Mouse (Mus musculus) WW6 (cell line): Measurements from ENCODE around the gene Uqcrq.

ENCODE experiments used
- DNase-seq: peaks from one replicate; pipeline ENCODE4 v3.0.0-alpha.2; 2013; ENCODE audit warnings: low read depth, low spot score

Uqcrq gene

GRCm38 (mm10) chr11:53430670-53431346, at the start of gene Uqcrq, which contains the start of gene Gdf9:
TSS of gene Uqcrq (minus strand) at chr11:53430831.
TSS of gene Gdf9 (plus strand) at chr11:53431023.
- peak; percentile 100 for DNase-seq

- DNase-seq = no peak
Observed at GRCm38 (mm10) chr11:53479783-53480301, 49.2 kb upstream of the Uqcrq start, which contains the start of the genes Gm9945 and Sowaha. TSS of gene Gm9945 (plus strand) at chr11:53480166. TSS of gene Sowaha (minus strand) at chr11:53480274.

- DNase-seq = no peak
Observed at GRCm38 (mm10) chr11:53479171-53479782, 48.6 kb upstream of the Uqcrq start.

- DNase-seq = no peak
Observed at GRCm38 (mm10) chr11:53478383-53479170, 47.9 kb upstream of the Uqcrq start.

- no peak for DNase-seq
Observed at GRCm38 (mm10) chr11:53477833-53478232, 47.2 kb upstream of the Uqcrq start.

GRCm38 (mm10) chr11:53475620-53476019, 45.0 kb upstream of the Uqcrq start:
- no peak for DNase-seq

GRCm38 (mm10) chr11:53472709-53473108, 42.1 kb upstream of the Uqcrq start:
- DNase-seq = no peak

GRCm38 (mm10) chr11:53469968-53470695, 39.5 kb upstream of the Uqcrq start, which contains the start of gene Gm9837:
TSS of gene Gm9837 (minus strand) at chr11:53470479.
- no peak for DNase-seq

- DNase-seq = no peak
Observed at GRCm38 (mm10) chr11:53469294-53469967, 38.8 kb upstream of the Uqcrq start.

- DNase-seq = no peak
Observed at GRCm38 (mm10) chr11:53466231-53466971, 35.8 kb upstream of the Uqcrq start.

GRCm38 (mm10) chr11:53463551-53464424, 33.2 kb upstream of the Uqcrq start:
- no peak for DNase-seq

GRCm38 (mm10) chr11:53461727-53462126, 31.1 kb upstream of the Uqcrq start:
- no peak for DNase-seq

GRCm38 (mm10) chr11:53460192-53460591, 29.6 kb upstream of the Uqcrq start:
- DNase-seq = no peak

- DNase-seq = no peak
Observed at GRCm38 (mm10) chr11:53458996-53459395, 28.4 kb upstream of the Uqcrq start.

GRCm38 (mm10) chr11:53457372-53457954, 26.8 kb upstream of the Uqcrq start:
- DNase-seq = no peak

GRCm38 (mm10) chr11:53456474-53457371, 26.1 kb upstream of the Uqcrq start, which contains the start of the genes Gm10447 and Shroom1:
TSS of gene Gm10447 (minus strand) at chr11:53457110.
TSS of gene Shroom1 (plus strand) at chr11:53457205.
- DNase-seq = no peak

GRCm38 (mm10) chr11:53453031-53453430, 22.4 kb upstream of the Uqcrq start:
- DNase-seq = no peak
